Mouse (Mus musculus) forebrain, embryonic 16.5 days (tissue): Measurements from ENCODE around the gene Ocel1. TPM values are rescaled to one million over a fixed set of nuclear protein-coding genes. Genes with fewer than 3 reads are reported as not detected.
"Not testable (repeated sequence)": the region's sequence is repeated elsewhere in the genome, so short reads cannot be mapped to it uniquely, and the experiment has no call there.

Source experiments
- ATAC-seq: fragments of 200-750 bp; cut with Nextera tagmentation; 2 replicates; pipeline ENCODE4 v1.8.0; 2017; ENCODE audit warnings: mild to moderate bottlenecking, moderate library complexity
- H3K27ac ChIP-seq: fragments of 300-500 bp; sonication (generic); 2 replicates; pipeline ENCODE4 v1.5.1; 2014; ENCODE audit warnings: low read length, control low read depth
- H3K27me3 ChIP-seq: fragments of 300-500 bp; sonication (generic); replicated peaks from 2 replicates; pipeline ENCODE4 v1.6.1; 2014; ENCODE audit warnings: low read length; ENCODE audit not compliant: control insufficient read depth, insufficient read depth
- H3K36me3 ChIP-seq: fragments of 300-500 bp; sonication (generic); 2 replicates; pipeline ENCODE4 v1.6.1; 2014; ENCODE audit not compliant: control insufficient read depth, insufficient read depth
- H3K4me1 ChIP-seq: fragments of 300-500 bp; sonication (generic); replicated peaks from 2 replicates; pipeline ENCODE4 v1.6.1; 2014; ENCODE audit warnings: low read length; ENCODE audit not compliant: control insufficient read depth, insufficient read depth
- H3K4me2 ChIP-seq: fragments of 300-500 bp; sonication (generic); 2 replicates; pipeline ENCODE4 v1.6.1; 2014; ENCODE audit warnings: mild to moderate bottlenecking, low read length, control low read depth
- H3K4me3 ChIP-seq: fragments of 300-500 bp; sonication (generic); replicated peaks from 2 replicates; pipeline ENCODE4 v1.5.1; 2014; ENCODE audit warnings: mild to moderate bottlenecking, low read length, control low read depth
- H3K9ac ChIP-seq: fragments of 300-500 bp; sonication (generic); replicated peaks from 2 replicates; pipeline ENCODE4 v1.6.1; 2014; ENCODE audit warnings: low read depth, low read length, control low read depth
- H3K9me3 ChIP-seq: fragments of 300-500 bp; sonication (generic); 2 replicates; pipeline ENCODE4 v1.6.1; 2016; ENCODE audit warnings: low read length; ENCODE audit not compliant: control insufficient read depth
- WGBS: fragments of 180-500 bp; shearing (Covaris S2); extraction: QIAGEN DNeasy Blood & Tissue Kit; methylation state at CpG from one replicate; pipeline ENCODE4 v1.1.7; 2014; 5-methylcytosine and 5-hydroxymethylcytosine counted together
- polyA plus RNA-seq: library from polyadenylated mRNA; unstranded; fragments of >200 nt; fragmentation: Nextera tagmentation; extraction: Ambion mirVana; gene quantifications from 2 replicates; pipeline ENCODE4 v1.2.1, GENCODE M21; 2015

Gene Ocel1
- polyA plus RNA-seq = 7.8 and 8.0 TPM in 2 replicates

GRCm38 (mm10) chr8:71371236-71371848, at the start of gene Ocel1:
Ocel1 (plus strand) TSS chr8:71371298.
- Histone ChIP-seq H3K9me3 (no peaks in the 10 kb centered on the region), H3K9ac (peak within 1 kb of the TSS; percentile 73), H3K27me3 (no peaks in the 10 kb centered on the region), H3K4me2 (peak within 1 kb of the TSS; percentile 55), H3K27ac (peak within 1 kb of the TSS; percentile 92), H3K4me1 (peaks cover 25% of the 10 kb centered on the region), H3K36me3 (no peaks in the 10 kb centered on the region), H3K4me3 (peak within 1 kb of the TSS; percentile 89)
- ATAC-seq = peak; percentile 87
- under 1% methylated on average over 68 of the region's 68 CpGs for WGBS

- H3K27me3 ChIP-seq = no peaks in the 10 kb centered on the region
- H3K36me3 ChIP-seq = peaks cover 25% of the 10 kb centered on the region
- no peak for ATAC-seq
- WGBS = 93% methylated on average over 3 of the region's 3 CpGs
- H3K9me3 ChIP-seq = no peaks in the 10 kb centered on the region
- no peak overlapping the region for H3K9ac ChIP-seq
- H3K4me2 ChIP-seq = no peak overlapping the region
- no peaks in the 10 kb centered on the region for H3K4me1 ChIP-seq
- no peak overlapping the region for H3K4me3 ChIP-seq
- H3K27ac ChIP-seq = no peak overlapping the region
These were observed 48.2 kb upstream of the Ocel1 start for GRCm38 (mm10) chr8:71322939-71323338.

- Histone ChIP-seq H3K36me3 (peaks cover 27% of the 10 kb centered on the region), H3K4me1 (no peaks in the 10 kb centered on the region), H3K9me3 (no peaks in the 10 kb centered on the region), H3K4me2 (no peak overlapping the region), H3K4me3 (no peak overlapping the region), H3K27ac (no peak overlapping the region), H3K9ac (no peak overlapping the region), H3K27me3 (no peaks in the 10 kb centered on the region)
- no peak for ATAC-seq
- WGBS = 83% methylated on average over 1 of the region's 1 CpGs
These were observed 46.2 kb upstream of the Ocel1 start for GRCm38 (mm10) chr8:71324848-71325247.

- H3K9me3 ChIP-seq, ATAC-seq, H3K36me3 ChIP-seq, H3K27me3 ChIP-seq, H3K27ac ChIP-seq, H3K9ac ChIP-seq, H3K4me3 ChIP-seq, H3K4me2 ChIP-seq, H3K4me1 ChIP-seq: not testable (repeated sequence)
- 92% methylated on average over 6 of the region's 6 CpGs for WGBS
These were observed 33.3 kb upstream of the Ocel1 start for GRCm38 (mm10) chr8:71337834-71338233.

GRCm38 (mm10) chr8:71340625-71341024, 30.5 kb upstream of the Ocel1 start:
- Histone ChIP-seq H3K4me3 (no peak overlapping the region), H3K36me3 (peaks cover 11% of the 10 kb centered on the region), H3K27ac (no peak overlapping the region), H3K4me1 (no peaks in the 10 kb centered on the region), H3K27me3 (no peaks in the 10 kb centered on the region), H3K9me3 (no peaks in the 10 kb centered on the region), H3K4me2 (no peak overlapping the region), H3K9ac (no peak overlapping the region)
- no peak for ATAC-seq
- WGBS = 75% methylated on average over 5 of the region's 5 CpGs

GRCm38 (mm10) chr8:71346581-71346980, 24.5 kb upstream of the Ocel1 start:
- ATAC-seq = no peak
- H3K4me1 ChIP-seq = no peaks in the 10 kb centered on the region
- H3K9ac ChIP-seq = no peak overlapping the region
- H3K9me3 ChIP-seq = no peaks in the 10 kb centered on the region
- no peaks in the 10 kb centered on the region for H3K27me3 ChIP-seq
- no peak overlapping the region for H3K4me3 ChIP-seq
- WGBS = 85% methylated on average over 1 of the region's 1 CpGs
- H3K36me3 ChIP-seq = peaks cover 46% of the 10 kb centered on the region
- H3K27ac ChIP-seq = no peak overlapping the region
- no peak overlapping the region for H3K4me2 ChIP-seq

- Histone ChIP-seq H3K36me3 (peaks cover 45% of the 10 kb centered on the region), H3K4me3 (no peak overlapping the region), H3K4me2 (no peak overlapping the region), H3K4me1 (no peaks in the 10 kb centered on the region), H3K9me3 (no peaks in the 10 kb centered on the region), H3K9ac (no peak overlapping the region), H3K27me3 (no peaks in the 10 kb centered on the region), H3K27ac (no peak overlapping the region)
- ATAC-seq = no peak
- 69% methylated on average over 3 of the region's 3 CpGs for WGBS
These were observed 20.0 kb upstream of the Ocel1 start for GRCm38 (mm10) chr8:71351117-71351516.

GRCm38 (mm10) chr8:71351520-71351919, 19.6 kb upstream of the Ocel1 start:
- Histone ChIP-seq H3K9ac (no peak overlapping the region), H3K4me2 (no peak overlapping the region), H3K9me3 (no peaks in the 10 kb centered on the region), H3K36me3 (peaks cover 41% of the 10 kb centered on the region), H3K27ac (no peak overlapping the region), H3K4me3 (no peak overlapping the region), H3K27me3 (no peaks in the 10 kb centered on the region), H3K4me1 (no peaks in the 10 kb centered on the region)
- ATAC-seq = no peak
- WGBS = 100% methylated on average over 1 of the region's 1 CpGs

- Histone ChIP-seq H3K27me3 (no peaks in the 10 kb centered on the region), H3K4me2 (no peak overlapping the region), H3K36me3 (peaks cover 13% of the 10 kb centered on the region), H3K4me3 (no peak overlapping the region), H3K9me3 (no peaks in the 10 kb centered on the region), H3K27ac (no peak overlapping the region), H3K4me1 (no peaks in the 10 kb centered on the region), H3K9ac (no peak overlapping the region)
- 92% methylated on average over 3 of the region's 3 CpGs for WGBS
- ATAC-seq = no peak
These were observed 13.1 kb upstream of the Ocel1 start for GRCm38 (mm10) chr8:71358026-71358425.
